Mouse (Mus musculus): Measurements from ENCODE around the gene Dnaaf3. TPM values are rescaled to one million over a fixed set of nuclear protein-coding genes. Genes with fewer than 3 reads are reported as not detected.

Dnaaf3 gene
- polyA plus RNA-seq, 1 experiment from 2014 or later = 1.7 TPM

GRCm38 (mm10) chr7:4522292-4522691 is 10.0 kb downstream of the Dnaaf3 start:
- no peak for DNase-seq (ENCODE audit: low spot score)

- DNase-seq (ENCODE audit: low spot score) = peak; percentile 64
Measured at GRCm38 (mm10) chr7:4521231-4522003, 10.8 kb downstream of the Dnaaf3 start.

GRCm38 (mm10) chr7:4518487-4518886 is 13.8 kb downstream of the Dnaaf3 start:
- DNase-seq (ENCODE audit: low spot score) = peak; percentile 59

- DNase-seq (ENCODE audit: low spot score) = no peak
Measured at GRCm38 (mm10) chr7:4516332-4517050, 15.8 kb downstream of the Dnaaf3 start, which contains the start of gene Tnnt1. Gene Tnnt1, minus strand, starts transcription at chr7:4516382.

DNA sequence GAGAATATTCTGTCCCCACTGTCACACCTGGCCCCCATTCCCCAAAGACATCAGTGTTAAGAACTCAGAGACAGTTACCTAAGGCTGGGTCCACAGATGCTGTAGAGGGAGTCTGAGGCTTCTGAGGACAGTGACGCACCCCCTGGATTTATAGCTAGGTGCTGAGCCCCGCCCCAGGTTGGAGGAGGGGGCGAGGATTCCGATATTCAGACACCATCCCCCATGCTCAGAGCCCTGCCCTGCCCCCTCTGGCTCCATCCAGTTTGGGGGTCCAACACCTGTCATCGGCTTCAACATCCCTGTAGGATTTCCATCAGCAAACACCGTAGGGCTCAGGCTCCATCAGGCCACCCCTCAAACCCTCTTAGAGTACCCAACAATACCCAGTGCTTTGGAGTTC is 16.4 kb downstream of the Dnaaf3 start:
- DNase-seq (ENCODE audit: low spot score) = no peak

- DNase-seq (ENCODE audit: low spot score) = no peak
Measured at GRCm38 (mm10) chr7:4513829-4514712, 18.2 kb downstream of the Dnaaf3 start.

DNA sequence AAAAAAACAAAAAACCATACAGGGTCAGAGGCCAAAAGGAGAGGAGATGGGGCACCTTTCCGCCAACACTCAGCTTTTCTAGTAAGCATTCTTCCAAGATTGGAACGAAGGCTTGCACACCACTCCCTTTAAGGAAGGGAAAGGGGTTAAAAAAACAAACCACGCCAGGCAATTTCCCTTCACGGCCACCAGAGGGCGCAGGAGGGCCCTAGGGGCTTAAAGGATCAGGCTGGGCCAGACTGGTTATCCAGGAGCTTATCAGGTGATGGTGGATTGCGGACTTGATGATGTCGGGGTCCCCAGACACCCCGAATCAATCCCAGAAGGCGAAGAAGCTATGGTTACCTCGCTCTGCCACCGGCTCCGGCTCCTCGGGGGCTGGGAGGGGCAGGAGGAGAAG is 19.0 kb downstream of the Dnaaf3 start:
- DNase-seq (ENCODE audit: low spot score) = peak; percentile 74

DNA sequence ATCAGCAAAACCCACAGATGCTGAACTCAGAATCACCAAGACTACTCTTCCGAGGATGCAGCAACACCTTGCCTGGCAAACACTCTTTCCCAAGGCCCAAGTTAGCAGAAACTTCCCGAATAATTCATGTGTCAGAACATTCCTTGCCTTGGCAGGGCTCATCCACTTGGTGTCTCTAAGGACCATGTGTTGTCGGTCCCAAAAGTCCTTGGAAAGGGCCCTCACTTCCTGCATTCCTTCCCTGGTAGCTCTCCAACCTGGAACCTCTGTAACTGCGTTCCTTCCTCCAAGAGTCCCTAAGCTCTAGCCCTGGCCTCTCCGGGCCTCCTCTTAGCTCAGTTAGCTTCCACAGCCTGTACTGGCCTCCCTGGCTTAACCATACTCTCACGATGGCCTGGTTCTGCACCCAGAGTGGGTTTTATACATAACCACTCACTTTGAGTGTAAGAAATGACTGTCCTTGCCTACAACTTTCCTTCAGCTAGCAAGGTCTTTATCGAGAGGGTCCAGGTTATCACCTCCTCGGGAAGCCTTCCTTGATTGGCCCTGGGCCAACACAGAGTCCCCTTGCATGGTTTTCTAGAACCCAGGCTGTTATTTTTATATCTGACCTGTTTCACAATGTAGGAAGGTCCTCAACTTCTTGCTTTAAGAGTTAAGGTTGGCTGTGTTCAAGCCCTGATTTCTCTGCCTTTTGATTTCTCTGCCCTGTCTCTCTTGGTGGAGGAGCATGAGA is 20.6 kb downstream of the Dnaaf3 start:
- no peak for DNase-seq (ENCODE audit: low spot score)

DNA sequence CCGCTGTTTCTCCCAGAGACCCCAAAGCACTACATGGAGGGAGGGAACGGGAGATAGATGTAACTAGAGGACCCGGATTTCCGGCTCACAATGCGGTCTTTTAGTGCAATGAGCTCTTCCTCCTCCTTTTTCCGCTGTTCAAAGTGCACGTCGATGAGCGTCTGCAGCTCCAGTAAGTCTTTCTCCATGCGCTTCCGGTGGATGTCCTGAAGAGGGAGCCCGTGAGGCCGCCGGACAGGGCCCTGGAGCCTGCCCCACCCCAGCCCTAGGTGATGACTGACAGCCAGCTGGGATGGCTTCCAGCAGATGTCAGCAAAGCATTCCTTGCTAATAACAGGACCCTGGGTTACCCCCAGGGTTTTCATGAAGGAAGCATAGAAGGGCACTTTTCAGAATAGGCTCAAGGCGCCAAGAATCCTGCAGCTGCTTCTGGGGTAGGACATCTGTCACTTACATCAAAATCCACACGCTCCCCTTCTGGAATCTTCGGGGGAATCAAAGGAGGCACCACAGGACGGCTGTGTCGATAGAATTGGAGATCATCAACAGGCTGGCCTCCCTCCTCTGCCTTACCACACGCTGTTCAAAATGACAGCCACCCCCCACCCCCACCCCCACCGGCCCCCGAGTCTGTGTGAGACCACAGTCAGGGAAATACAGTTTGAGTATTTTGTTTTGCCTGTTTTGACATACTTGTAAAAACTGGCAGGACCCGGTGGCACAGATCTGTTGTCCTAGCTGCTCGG is 22.2 kb downstream of the Dnaaf3 start:
- DNase-seq (ENCODE audit: low spot score) = peak; percentile 88

DNA sequence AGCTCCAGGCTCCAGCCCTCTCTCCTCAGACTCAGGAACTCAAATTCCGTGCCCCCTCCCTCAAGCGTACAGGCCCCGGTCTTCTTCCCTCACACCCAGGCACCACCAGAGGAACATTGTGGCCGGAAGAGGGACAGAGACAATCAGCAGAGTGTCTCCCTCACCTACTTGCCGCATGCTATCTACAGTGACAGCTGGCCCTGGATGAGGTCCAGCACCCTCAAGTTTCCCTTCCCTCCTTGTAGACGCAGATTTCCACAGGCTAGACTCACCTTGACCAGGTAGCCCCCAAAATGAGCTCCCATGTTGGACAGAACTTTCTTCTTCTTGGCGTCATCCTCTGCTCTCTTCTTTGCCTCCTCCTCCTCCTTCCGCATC is 23.5 kb downstream of the Dnaaf3 start:
- DNase-seq (ENCODE audit: low spot score) = no peak

DNA sequence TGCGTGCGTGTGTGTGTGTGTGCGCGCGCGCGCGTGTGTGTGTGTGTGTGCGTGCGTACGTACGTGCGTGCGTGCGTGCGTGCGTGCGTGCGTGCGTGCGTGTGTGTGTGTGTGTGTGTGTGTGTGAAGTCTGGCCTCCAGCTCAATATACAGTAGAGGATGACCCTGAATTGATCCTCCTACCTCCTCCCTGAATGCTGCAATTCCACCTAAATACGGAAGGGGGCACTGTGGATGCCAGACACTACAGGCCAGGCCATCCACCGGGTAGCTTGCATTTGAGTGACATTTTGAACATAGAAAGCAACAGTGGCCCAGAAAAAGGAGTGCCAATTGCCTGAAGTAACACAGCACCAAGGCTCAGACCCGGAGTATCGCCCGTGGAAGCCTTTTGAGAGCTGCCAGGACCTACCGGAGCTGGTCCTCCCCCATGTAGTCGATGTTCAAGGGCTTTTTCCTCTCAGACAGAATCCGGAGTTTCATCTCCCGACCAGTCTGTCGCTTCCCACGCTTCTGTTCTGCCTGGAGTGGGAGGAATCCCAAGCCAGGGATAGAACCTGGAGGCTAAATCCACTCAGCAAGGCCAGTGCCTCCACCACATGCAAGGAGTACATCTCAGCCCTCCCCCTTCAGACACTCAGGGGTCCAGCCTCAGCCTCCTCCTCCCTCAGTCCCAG is 24.1 kb downstream of the Dnaaf3 start:
- DNase-seq (ENCODE audit: low spot score) = no peak

DNA sequence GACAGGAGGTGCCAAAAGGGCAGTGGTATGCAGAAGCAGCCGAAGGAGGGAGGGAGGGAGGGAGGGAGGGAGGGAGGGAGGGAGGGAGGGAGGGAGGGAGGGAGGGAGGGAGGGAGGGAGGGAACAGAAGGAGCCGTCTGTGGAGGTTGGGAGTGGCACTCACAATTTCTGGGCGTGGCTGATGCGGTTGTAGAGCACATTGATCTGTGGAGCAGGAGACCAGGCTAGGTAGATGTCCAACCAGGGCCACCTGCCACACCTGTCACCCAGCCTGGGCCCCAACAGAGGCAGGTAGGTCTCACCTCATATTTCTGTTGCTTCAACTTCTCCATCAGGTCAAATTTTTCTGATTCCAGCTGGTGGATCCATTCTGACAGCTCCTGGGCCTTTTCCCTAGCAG is 25.0 kb downstream of the Dnaaf3 start:
- no peak for DNase-seq (ENCODE audit: low spot score)

- DNase-seq (ENCODE audit: low spot score) = no peak
Measured at GRCm38 (mm10) chr7:4504646-4505435, 27.4 kb downstream of the Dnaaf3 start.

DNA sequence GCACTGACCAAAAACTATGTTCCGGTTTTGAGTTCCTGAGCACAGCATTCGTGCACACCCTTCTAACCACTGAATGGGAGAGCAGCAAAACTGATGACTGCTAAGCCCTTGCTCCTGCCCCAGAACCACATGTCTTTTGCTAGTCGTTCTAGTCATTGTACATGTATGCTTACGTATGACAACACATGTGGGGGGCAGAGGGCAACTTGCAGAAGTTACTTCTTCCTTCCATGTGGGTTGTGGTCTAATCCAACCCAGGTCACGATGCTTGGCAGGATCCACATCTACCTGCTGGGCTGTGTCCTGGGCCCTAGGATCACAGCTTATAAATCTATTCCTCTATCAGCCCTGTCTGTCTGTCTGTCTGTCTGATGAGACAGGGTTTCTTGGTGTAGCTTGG is 28.4 kb downstream of the Dnaaf3 start:
- DNase-seq (ENCODE audit: low spot score) = no peak

GRCm38 (mm10) chr7:4503100-4503499 is 29.2 kb downstream of the Dnaaf3 start:
- no peak for DNase-seq (ENCODE audit: low spot score)

DNA sequence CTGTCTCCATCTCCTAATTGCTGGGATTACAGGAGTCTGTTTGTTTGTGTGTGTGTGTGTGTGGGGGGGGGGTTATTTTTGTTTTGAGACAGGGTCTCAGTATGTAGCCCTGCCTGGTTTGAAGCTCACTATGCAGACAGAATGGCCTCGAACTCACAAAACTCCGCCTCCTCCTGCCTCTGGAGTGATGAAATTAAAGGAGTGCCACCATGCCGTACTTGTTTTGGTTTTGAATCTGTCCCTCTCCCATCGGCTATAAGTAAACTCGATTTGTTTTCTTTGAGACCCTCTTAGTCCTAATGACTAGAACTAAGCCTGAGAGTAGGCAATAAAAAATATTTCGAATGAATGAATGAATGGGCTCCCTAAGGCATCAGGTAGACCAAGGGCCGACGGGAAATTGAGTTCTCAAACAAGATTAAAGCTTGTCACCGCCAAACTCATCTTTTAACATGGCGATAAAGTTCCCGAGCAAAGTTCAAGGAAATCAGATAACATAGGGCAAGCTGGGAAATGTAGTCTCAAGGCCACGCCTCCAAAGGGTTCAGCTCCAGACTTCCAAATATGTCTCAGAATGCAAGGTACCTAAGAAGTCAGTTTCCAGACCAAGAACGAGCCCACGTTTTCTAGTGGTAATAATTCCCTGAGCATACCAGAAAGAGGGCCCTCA is 29.7 kb downstream of the Dnaaf3 start:
- DNase-seq (ENCODE audit: low spot score) = peak; percentile 49

DNA sequence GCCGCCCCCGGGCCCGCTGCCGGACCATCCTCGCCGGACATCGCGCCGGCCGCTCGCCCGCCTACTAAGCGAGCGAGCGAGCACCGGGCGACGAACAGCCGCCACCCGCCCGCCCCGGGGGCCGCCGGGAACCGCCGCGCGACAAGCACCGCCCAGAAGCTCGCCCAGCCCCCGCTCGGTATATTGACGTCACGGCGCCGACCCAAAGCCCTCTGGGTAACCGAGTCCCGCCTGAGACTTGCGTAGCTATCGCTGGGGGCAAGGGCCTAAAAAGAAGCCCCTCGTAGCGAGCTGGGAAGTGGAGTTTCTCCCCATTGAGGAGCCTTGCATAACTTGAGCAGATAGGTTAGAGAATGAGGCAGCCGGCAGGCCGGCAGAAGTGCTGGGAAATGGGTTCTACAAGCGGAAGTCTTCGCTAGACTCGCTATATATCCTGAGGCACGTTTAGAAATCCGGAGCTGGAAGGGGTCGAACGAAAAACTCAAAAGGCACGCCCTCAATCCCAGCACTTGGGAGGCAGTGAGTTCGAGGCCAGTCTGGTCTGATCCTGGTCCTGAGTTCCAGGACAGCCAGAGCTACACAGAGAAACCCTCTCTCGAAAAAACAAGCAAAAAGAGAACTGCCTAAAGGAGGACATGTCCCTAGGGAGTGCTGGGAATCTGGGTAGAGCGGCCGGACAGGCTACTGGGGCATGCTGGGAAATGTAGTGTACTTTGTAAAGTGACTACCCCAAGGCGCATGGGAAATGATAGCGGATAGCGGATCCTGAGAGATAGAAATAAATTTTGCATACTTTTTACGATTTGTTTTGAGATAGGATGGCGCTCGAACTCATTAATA is 30.5 kb downstream of the Dnaaf3 start, which contains the start of gene Ppp1r12c:
Ppp1r12c (minus strand) TSS at position 123 of the 840 bp plus-strand sequence.
- DNase-seq (ENCODE audit: low spot score) = peak; percentile 93
